Mouse (Mus musculus) liver, embryonic 12.5 days (tissue): Measurements from ENCODE around the gene Glp1r. TPM values are rescaled to one million over a fixed set of nuclear protein-coding genes. Genes with fewer than 3 reads are reported as not detected.

Source experiments
- ATAC-seq: fragments of 200-750 bp; cut with Nextera tagmentation; 2 replicates; pipeline ENCODE4 v1.8.0; 2017; ENCODE audit warnings: moderate number of reproducible peaks, mild to moderate bottlenecking, moderate library complexity
- H3K27ac ChIP-seq: fragments of 300-500 bp; sonication (generic); 2 replicates; pipeline ENCODE4 v1.5.1; 2016; ENCODE audit warnings: mild to moderate bottlenecking
- H3K27me3 ChIP-seq: fragments of 300-500 bp; sonication (generic); replicated peaks from 2 replicates; pipeline ENCODE4 v1.6.1; 2016; ENCODE audit warnings: mild to moderate bottlenecking, moderate library complexity
- H3K36me3 ChIP-seq: fragments of 300-500 bp; sonication (generic); 2 replicates; pipeline ENCODE4 v1.6.1; 2016; ENCODE audit warnings: mild to moderate bottlenecking, moderate library complexity
- H3K4me1 ChIP-seq: fragments of 300-500 bp; sonication (generic); 2 replicates; pipeline ENCODE4 v1.6.1; 2016
- H3K4me2 ChIP-seq: fragments of 300-500 bp; sonication (generic); 2 replicates; pipeline ENCODE4 v1.6.1; 2016; ENCODE audit warnings: mild to moderate bottlenecking, moderate library complexity
- H3K4me3 ChIP-seq: fragments of 300-500 bp; sonication (generic); 2 replicates; pipeline ENCODE4 v1.5.1; 2016; ENCODE audit warnings: mild to moderate bottlenecking, moderate library complexity
- H3K9ac ChIP-seq: fragments of 300-500 bp; sonication (generic); 2 replicates; pipeline ENCODE4 v1.6.1; 2016; ENCODE audit warnings: mild to moderate bottlenecking, moderate library complexity
- H3K9me3 ChIP-seq: fragments of 300-500 bp; sonication (generic); replicated peaks from 2 replicates; pipeline ENCODE4 v1.6.1; 2016; ENCODE audit warnings: mild to moderate bottlenecking, moderate library complexity
- WGBS: fragments of 180-500 bp; shearing (Covaris S2); methylation state at CpG from one replicate; pipeline ENCODE4 v1.1.7; 2016; ENCODE audit not compliant: insufficient replicate concordance; 5-methylcytosine and 5-hydroxymethylcytosine counted together
- microRNA-seq: library from miRNA; unstranded; fragments of <30 nt; microRNA quantifications from one replicate; pipeline ENCODE4, GENCODE M21; 2017
- polyA plus RNA-seq: library from polyadenylated mRNA; unstranded; fragments of >200 nt; fragmentation: Nextera tagmentation; extraction: Ambion mirVana; gene quantifications from 2 replicates; pipeline ENCODE4 v1.2.1, GENCODE M21; 2016

The Glp1r gene
- polyA plus RNA-seq, 1 experiment from 2014 or later: 0.06 TPM

- H3K36me3 ChIP-seq: no peaks in the 10 kb centered on the region
- no peak for ATAC-seq
- 64% methylated on average over 7 of the region's 7 CpGs for WGBS
- no peaks in the 10 kb centered on the region for H3K27me3 ChIP-seq
- no peak overlapping the region for H3K4me2 ChIP-seq
- no peak overlapping the region for H3K4me3 ChIP-seq
- H3K9ac ChIP-seq: no peak overlapping the region
- H3K27ac ChIP-seq: no peak overlapping the region
- H3K4me1 ChIP-seq: no peaks in the 10 kb centered on the region
- H3K9me3 ChIP-seq: no peaks in the 10 kb centered on the region
Observed at GRCm38 (mm10) chr17:30971877-30972276, 70.3 kb downstream of the Glp1r start.

GRCm38 (mm10) chr17:30973332-30973731 is 71.7 kb downstream of the Glp1r start:
- H3K4me3 ChIP-seq: no peak overlapping the region
- no peak overlapping the region for H3K9ac ChIP-seq
- H3K27ac ChIP-seq: no peak overlapping the region
- H3K36me3 ChIP-seq: no peaks in the 10 kb centered on the region
- H3K9me3 ChIP-seq: no peaks in the 10 kb centered on the region
- 36% methylated on average over 6 of the region's 6 CpGs for WGBS
- no peak overlapping the region for H3K4me2 ChIP-seq
- H3K4me1 ChIP-seq: no peaks in the 10 kb centered on the region
- no peak for ATAC-seq
- no peaks in the 10 kb centered on the region for H3K27me3 ChIP-seq

- Histone ChIP-seq H3K27ac (no peak overlapping the region), H3K4me3 (no peak overlapping the region), H3K27me3 (0 out of 2 replicates have a peak, but pooled peaks cover 4% of the 10 kb centered on the region), H3K36me3 (no peaks in the 10 kb centered on the region), H3K4me2 (no peak overlapping the region), H3K4me1 (no peaks in the 10 kb centered on the region), H3K9me3 (no peaks in the 10 kb centered on the region), H3K9ac (no peak overlapping the region)
- no peak for ATAC-seq
- WGBS: 24% methylated on average over 2 of the region's 2 CpGs
Observed at GRCm38 (mm10) chr17:30977290-30977689, 75.7 kb downstream of the Glp1r start.

- H3K4me1 ChIP-seq: no peaks in the 10 kb centered on the region
- H3K27me3 ChIP-seq: 0 out of 2 replicates have a peak, but pooled peaks cover 4% of the 10 kb centered on the region
- H3K27ac ChIP-seq: no peak overlapping the region
- WGBS: 60% methylated on average over 10 of the region's 10 CpGs
- no peak for ATAC-seq
- no peaks in the 10 kb centered on the region for H3K36me3 ChIP-seq
- no peak overlapping the region for H3K4me2 ChIP-seq
- no peak overlapping the region for H3K4me3 ChIP-seq
- H3K9ac ChIP-seq: no peak overlapping the region
- no peaks in the 10 kb centered on the region for H3K9me3 ChIP-seq
Observed at GRCm38 (mm10) chr17:30978556-30978955, 76.9 kb downstream of the Glp1r start.

- Histone ChIP-seq H3K9me3 (no peaks in the 10 kb centered on the region), H3K27ac (no peak overlapping the region), H3K4me2 (no peak overlapping the region), H3K27me3 (0 out of 2 replicates have a peak, but pooled peaks cover 8% of the 10 kb centered on the region), H3K36me3 (no peaks in the 10 kb centered on the region), H3K4me3 (no peak overlapping the region), H3K4me1 (no peaks in the 10 kb centered on the region), H3K9ac (no peak overlapping the region)
- WGBS: 52% methylated on average over 4 of the region's 4 CpGs
- no peak for ATAC-seq
Observed at GRCm38 (mm10) chr17:30983521-30983920, 81.9 kb downstream of the Glp1r start.

GRCm38 (mm10) chr17:30990254-30990653 is 88.6 kb downstream of the Glp1r start:
- H3K9ac ChIP-seq: no peak overlapping the region
- H3K9me3 ChIP-seq: no peaks in the 10 kb centered on the region
- no peak overlapping the region for H3K4me3 ChIP-seq
- no peak overlapping the region for H3K27ac ChIP-seq
- H3K27me3 ChIP-seq: peaks cover 16% of the 10 kb centered on the region
- no peaks in the 10 kb centered on the region for H3K36me3 ChIP-seq
- no peaks in the 10 kb centered on the region for H3K4me1 ChIP-seq
- no peak overlapping the region for H3K4me2 ChIP-seq
- 47% methylated on average over 10 of the region's 10 CpGs for WGBS
- ATAC-seq: no peak

Small RNA genes lying within 50 kb of the gene (microRNA-seq; reads per million reads assigned to microRNA genes)
- not detected for gene Gm24026

Other genes starting within 250 kb of the Glp1r start
- not detected in 2 replicates for gene Umodl1, start 52.8 kb downstream of the Glp1r start, polyA plus RNA-seq
- gene Abcg1, start 155.9 kb downstream of the Glp1r start, polyA plus RNA-seq: 5.4 and 5.5 TPM in 2 replicates
- gene Tff3, start 227.8 kb downstream of the Glp1r start, polyA plus RNA-seq: 2.2 and 2.3 TPM in 2 replicates
- gene Tff2, start 242.5 kb downstream of the Glp1r start, polyA plus RNA-seq: not detected in 2 replicates